Mouse (Mus musculus) regulatory T cell (primary cell): ENCODE data around the gene Lama1.
"Not testable (repeated sequence)": the region's sequence is repeated elsewhere in the genome, so short reads cannot be mapped to it uniquely, and the experiment has no call there.

Source experiments
- in situ Hi-C: fragments of 300-600 bp; cut with MboI, MseI; formaldehyde crosslinking; loops from one replicate; pipeline ENCODE4 v1.15.1; 2025; ENCODE audit warnings: high pct_unique_total_duplicates

The Lama1 gene

DNA sequence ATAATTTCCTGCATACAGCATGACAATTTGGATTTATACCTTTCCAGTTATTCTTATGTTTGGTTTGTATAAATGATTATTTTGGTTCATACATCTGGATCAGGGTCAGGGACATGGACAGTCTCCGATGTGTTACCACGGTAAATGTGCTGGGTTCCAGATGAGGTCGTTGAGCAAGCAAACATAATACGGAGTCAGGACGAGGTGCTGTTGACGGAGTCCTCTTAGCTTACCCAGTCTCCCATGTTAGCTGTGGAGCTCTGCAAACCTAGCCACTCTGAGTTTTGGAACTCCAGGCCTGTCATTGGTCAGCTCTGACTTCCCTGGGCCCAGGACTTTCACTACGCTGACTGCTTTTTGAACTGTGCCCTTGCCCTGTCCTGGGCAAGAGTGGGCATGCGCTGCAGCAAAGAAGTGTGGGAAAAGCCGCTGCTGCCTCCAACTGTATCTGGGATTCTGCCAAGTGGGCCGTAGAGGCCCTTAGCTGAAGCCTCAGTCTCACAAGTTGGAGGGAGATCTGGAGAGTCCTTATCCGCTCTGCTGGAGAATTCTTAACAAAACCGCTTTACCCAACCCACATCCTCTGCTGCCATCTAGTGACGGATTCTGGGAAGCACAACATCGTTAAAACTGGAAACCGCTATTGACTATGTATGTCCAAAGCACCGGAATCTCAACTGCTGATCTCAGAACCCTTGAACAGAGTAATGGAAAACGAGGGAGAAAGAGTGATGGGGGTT, 140.5 kb downstream of the Lama1 start:
- in situ Hi-C loops = loop anchor here (5.0 kb wide), 1 partner anchor 1215 kb away; no protein-coding TSS in a partner anchor

DNA sequence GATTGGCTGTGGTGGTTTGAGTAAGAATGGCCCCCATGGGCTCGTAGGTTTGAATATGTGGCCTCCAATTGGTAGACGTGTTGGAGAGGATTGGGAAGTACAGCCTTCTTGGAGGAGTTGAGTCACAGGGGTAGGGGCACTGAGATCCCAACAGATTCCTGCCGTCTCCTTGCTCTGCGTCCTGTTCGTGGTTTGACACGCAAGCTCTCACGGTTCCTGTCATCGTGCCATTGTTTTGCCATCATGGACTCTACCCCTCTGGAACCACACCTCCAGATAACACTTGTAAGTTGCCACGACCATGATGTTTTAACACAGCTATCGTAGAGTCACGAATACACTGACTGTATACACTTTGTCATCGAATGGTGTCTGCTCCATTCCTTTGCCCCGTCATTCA, 141.9 kb downstream of the Lama1 start:
- in situ Hi-C loops = loop anchor here (5.0 kb wide), 1 partner anchor 1213 kb away; no protein-coding TSS in a partner anchor

DNA sequence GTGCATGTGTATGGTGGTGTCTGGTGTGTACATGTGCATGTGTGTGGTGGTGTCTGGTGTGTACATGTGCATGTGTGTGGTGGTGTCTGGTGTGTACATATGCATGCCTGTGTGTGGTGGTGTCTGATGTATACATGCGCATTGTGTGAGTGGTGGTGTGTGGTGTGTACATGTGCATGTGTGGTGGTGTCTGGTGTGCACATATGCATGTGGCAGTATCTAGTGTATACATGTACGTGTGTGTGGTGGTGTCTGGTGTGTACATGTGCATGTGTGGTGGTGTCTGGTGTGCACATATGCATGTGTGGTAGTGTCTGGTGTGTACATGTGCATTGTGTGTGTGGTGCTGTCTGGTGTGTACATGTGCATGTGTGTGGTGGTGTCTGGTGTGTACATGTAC, 144.4 kb downstream of the Lama1 start:
- in situ Hi-C loops = not testable (repeated sequence)

DNA sequence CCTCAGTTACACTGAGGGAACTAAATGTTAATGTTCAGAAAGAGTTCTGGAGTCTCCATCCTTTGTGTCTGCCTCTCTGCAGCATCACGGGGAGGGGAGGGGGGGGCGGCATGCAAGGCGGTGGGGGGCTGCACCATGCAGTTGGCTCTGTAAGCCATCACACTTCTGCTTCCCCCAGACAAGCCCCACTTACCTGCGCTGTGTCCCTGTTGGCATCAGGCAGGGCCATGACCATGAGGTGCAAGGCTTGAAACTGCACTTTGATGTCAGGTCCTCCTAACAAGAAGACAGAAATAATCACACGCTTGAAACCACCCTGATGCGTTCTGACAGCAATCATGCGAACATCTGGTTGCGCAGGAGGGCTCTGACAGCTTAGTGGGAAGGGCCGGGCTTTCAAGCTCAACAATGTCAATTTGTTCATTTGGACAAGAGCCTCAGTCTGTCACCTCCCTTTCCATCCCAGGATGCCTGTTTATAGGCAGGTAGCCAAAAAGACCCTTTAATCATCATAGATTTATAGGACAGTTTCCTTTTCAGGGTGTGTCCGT, 164.1 kb downstream of the Lama1 start:
- in situ Hi-C loops = no loop called here

DNA sequence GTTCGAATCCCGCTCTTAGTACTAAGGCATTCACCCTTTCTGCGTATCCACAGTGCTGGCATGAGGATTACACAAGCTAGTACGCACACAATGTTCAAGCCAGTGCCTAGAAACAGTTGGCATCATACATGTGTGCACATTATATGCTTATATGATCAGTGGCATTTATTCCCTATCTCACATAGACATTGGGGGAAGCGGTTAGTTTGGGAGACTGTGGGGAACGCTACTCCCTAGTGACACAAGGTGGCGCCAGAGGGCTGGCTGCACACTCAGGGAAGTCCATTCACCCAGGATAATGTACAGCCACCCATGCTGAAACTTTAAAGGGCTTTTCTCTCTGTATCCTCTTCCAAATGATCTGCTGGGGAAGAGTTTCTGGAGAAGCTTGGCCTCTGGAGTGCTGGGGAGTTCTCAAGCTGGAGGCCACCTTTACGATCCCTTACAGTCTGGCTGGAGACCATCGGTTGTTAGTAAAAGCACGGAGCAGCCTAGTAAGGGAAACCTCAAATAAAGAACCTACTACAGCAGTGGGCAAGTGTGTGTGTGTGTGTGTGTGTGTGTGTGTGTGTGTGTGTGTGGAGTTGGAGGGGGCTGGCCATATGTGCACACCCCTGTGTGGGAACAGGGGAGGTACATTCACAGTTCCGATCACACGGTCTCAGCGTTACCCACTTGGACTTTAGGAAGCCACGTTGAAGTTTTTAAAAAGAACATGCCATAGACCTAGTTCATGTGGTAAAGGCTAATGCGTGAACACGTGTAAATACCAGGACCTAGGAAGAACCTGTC, 164.9 kb downstream of the Lama1 start:
- in situ Hi-C loops = no loop called here

DNA sequence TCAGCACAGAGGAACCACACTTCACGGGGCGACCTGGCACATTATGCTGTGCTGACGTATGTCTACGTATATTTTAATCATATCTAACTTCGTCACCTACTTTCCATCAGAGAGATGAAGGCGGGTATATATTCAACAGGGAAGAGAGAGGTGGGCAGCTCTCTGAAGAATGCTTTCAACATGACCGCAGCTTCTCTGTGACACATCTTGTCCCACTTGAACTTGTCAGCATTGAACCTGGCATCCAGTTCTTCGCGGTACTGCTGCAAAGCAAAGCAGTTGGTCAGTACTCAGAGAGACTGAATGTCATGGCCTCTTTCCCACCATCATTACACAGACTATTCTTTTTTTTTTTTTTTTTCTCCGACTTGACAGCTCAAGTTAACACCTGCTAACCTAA, 167.3 kb downstream of the Lama1 start:
- in situ Hi-C loops = no loop called here

DNA sequence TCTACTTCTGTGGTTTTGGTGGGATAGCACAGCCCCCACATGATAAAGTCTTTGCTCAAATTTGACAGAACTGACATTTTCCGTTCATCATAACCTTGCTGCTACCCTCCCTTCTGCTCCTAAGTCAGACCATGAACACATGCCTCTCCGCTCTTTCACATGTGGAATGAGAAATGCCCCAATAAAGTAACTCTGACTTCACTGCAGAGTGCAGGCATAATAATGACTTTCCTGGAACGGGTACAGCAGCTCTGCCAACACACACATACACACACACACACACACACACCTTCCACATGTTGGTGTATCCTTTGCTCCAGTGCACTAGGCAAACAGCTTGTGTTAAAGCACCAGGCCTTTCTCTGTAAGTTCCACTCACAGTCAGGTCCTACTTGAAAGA, 167.9 kb downstream of the Lama1 start:
- in situ Hi-C loops = no loop called here

DNA sequence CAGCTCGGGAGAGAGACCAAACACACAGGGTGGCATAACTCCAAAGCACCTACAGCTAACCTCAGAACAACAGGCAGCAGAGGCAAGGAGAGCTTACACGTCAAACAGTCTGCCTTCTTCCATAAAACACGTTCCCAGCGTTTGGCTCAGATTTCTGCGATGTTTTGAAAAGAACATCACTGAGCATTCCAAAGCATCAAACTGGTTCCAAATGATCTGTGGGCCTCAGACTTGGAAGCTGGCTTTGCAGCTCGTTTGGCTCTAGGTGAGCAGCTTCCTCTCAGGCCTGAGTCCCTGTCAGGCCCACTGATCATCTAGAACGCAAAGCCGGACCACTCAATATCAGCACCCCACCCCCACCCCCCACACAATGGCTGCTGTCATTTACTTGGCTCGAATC, 169.0 kb downstream of the Lama1 start:
- in situ Hi-C loops = no loop called here

DNA sequence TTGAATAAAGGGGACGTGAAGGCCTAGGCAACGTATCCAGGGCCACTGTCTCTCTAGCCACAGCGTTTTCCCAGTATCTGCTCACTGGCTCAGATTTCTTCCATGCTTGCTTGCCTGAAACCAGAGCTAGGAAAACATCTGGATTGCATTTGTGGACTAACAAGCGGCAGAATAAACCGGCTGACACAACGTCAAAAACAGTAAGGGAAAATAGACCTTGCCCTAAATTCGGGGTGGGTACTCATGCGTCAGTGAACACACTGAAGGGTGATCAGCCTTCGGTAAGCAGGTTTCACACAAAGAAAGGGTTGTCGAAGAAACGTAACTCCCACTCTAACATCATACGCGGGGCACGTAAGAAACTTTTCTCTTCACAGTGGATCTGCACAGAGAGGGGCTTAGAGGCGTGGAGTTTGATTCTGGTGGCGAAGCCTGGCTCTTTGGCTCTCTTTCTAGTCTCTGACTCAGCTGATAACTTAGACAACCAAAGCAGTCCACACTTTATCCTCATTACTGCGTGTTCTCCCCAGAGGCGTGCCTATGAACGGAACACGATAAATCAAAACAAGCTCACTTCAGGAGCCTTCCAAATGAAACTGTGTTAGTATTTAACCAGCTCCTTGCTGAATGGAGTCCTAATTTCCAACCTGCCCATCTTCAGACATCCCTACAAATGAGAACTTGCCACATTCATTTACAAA, 169.6 kb downstream of the Lama1 start:
- in situ Hi-C loops = no loop called here

DNA sequence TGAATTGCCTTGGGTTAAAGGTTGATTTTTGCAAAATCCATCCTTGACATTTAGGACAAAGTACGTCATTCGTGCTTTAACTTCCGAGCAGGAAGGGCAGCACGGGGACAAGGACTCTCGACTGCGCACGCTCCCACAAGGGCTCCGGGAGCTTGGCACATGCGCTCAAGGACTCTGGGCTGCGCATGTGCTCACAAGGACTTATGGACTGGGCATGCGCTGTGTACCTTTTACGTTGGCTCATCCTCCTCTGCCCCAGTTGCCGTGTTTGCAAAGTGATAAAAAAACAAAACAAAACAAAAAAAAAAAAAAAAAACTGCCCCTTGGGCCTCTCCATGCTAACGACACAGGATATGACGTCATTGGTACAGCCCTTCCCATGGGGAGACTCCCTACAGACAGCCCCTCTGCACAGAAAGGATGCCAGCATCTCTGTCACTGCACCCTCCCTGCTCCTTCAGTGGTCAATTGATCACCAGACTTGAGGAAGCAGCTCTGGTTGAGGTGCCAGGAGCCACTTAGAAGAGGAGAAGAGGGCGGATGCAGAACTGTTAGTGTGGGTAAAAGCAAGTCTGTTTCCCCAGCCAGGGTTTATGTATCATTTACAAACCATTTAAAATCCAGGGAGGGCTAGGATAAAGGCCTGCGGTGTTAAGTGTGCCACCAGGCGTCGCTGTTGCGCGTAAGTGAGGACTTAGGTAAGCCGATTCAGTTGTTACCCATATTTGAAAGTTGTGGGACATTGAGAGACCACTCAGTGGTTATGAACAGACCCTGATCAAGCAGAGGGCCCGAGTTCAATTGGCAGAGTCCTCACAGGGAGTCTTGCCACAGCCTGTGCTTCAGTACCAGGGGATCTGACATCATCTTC, 172.9 kb downstream of the Lama1 start:
- in situ Hi-C loops = no loop called here
